26 mouse cellular contexts compared by ENCODE assay signal in the genomic region with DNA sequence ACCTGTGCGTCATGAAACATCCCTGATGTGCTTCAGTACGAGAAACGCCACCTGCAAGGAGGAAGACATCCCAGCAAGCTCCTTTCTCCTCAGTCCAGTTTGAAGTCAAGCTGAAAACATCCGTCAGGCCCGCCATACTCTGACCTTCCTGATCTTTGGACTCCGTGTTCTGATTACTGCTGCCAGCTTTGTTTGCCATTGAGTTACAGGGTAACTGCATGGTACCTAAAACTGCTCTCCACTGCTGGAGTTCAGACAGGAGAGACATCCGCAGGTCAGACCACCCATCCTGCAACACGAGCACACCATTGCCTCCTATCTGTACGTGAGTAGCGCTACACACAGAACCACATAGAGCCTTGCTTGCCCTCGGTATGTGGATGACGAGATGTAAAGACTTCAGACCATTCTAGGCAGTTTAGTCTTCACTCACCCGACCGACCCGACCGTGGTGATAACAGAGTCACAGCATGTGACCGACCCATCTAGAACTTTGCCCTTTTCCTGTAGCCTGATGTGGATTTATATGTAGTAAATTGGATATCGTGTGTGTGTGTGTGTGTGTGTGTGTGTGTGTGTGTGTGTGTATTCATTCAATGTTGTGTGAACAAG.
DNase-seq lines count a peak whose midpoint lies in the region; ATAC-seq lines count a peak whose summit lies in the region.
"Had no signal": no experiment of that assay in that cellular context is flagged by ENCODE, and none has a peak within 500 bp of the region (broad histone marks: within the 10 kb centered on the region; RNA-seq: fewer than 3 reads in every experiment).

No protein-coding gene starts in this region.

- no peak overlapping the region for H3K4me2 ChIP-seq in kidney, embryonic 14.5 days (replicated peaks; ENCODE audit: low read depth, low read length)
- no peak overlapping the region for H3K4me2 ChIP-seq in intestine, embryonic 16.5 days (ENCODE audit: low read depth, low read length)
- H3K4me2 ChIP-seq in liver, embryonic 15.5 days: no peak overlapping the region
- H3K4me2 ChIP-seq: embryonic facial prominence, embryonic 13.5 days; forebrain, embryonic 13.5 days; heart, embryonic 11.5 days; hindbrain, embryonic 15.5 days; midbrain, embryonic 13.5 days had no signal

- H3K36me3 ChIP-seq in kidney, embryonic 14.5 days (ENCODE audit: control insufficient read depth, insufficient read depth, low read length): peaks cover 20% of the 10 kb centered on the region
- H3K36me3 ChIP-seq in intestine, embryonic 16.5 days (ENCODE audit: control insufficient read depth, insufficient read depth, low read length): no peaks in the 10 kb centered on the region
- H3K36me3 ChIP-seq in liver, embryonic 15.5 days (replicated peaks): peaks cover 60% of the 10 kb centered on the region

- WGBS in kidney, embryonic 14.5 days: 94% methylated on average over 18 of the region's 18 CpGs
- WGBS in intestine, embryonic 16.5 days: 77% methylated on average over 18 of the region's 18 CpGs
- WGBS in liver, embryonic 15.5 days (ENCODE audit: insufficient replicate concordance): 81% methylated on average over 18 of the region's 18 CpGs

- ATAC-seq in kidney, embryonic 14.5 days (ENCODE audit: low FRiP score, low TSS enrichment): no peak
- peak; percentile 74 for ATAC-seq in intestine, embryonic 16.5 days
- ATAC-seq in liver, embryonic 15.5 days (ENCODE audit: insufficient read depth): peak; percentile 73
- ATAC-seq: activated CD4-positive, CD25-positive, alpha-beta regulatory T cell, adult 4 months; forebrain, embryonic 13.5 days; midbrain, embryonic 13.5 days had no signal

- H3K4me3 ChIP-seq in kidney, embryonic 14.5 days (ENCODE audit: low read length): no peak overlapping the region
- H3K4me3 ChIP-seq in intestine, embryonic 16.5 days (ENCODE audit: low read length): no peak overlapping the region
- no peak overlapping the region for H3K4me3 ChIP-seq in liver, embryonic 15.5 days (replicated peaks)
- H3K4me3 ChIP-seq: embryonic facial prominence, embryonic 13.5 days; erythroblast, embryonic 14.5 days; forebrain, embryonic 13.5 days; gastrocnemius, adult 2 months; hindbrain, embryonic 15.5 days; limb, embryonic 10.5 days; megakaryocyte, embryonic 14.5 days; midbrain, embryonic 13.5 days had no signal

- H3K9ac ChIP-seq in kidney, embryonic 14.5 days (ENCODE audit: low read depth, low read length): no peak overlapping the region
- no peak overlapping the region for H3K9ac ChIP-seq in intestine, embryonic 16.5 days (ENCODE audit: low read depth, low read length)
- no peak overlapping the region for H3K9ac ChIP-seq in liver, embryonic 15.5 days
- H3K9ac ChIP-seq: embryonic facial prominence, embryonic 13.5 days; forebrain, embryonic 13.5 days; hindbrain, embryonic 15.5 days; midbrain, embryonic 13.5 days had no signal

- no peaks in the 10 kb centered on the region for H3K27me3 ChIP-seq in kidney, embryonic 14.5 days (ENCODE audit: control insufficient read depth, insufficient read depth, low read length)
- no peaks in the 10 kb centered on the region for H3K27me3 ChIP-seq in intestine, embryonic 16.5 days (replicated peaks; ENCODE audit: control insufficient read depth, insufficient read depth, low read length)
- no peaks in the 10 kb centered on the region for H3K27me3 ChIP-seq in liver, embryonic 15.5 days
- H3K27me3 ChIP-seq: embryonic facial prominence, embryonic 13.5 days; forebrain, embryonic 13.5 days; hindbrain, embryonic 15.5 days; megakaryocyte, embryonic 14.5 days; midbrain, embryonic 13.5 days had no signal

- H3K27ac ChIP-seq in kidney, embryonic 14.5 days (ENCODE audit: low read depth, low read length): no peak overlapping the region
- no peak overlapping the region for H3K27ac ChIP-seq in intestine, embryonic 16.5 days (ENCODE audit: low read length)
- H3K27ac ChIP-seq in liver, embryonic 15.5 days (replicated peaks): peak overlapping the region; percentile 25; the same call in 1 of the 2 replicates
- H3K27ac ChIP-seq: embryonic facial prominence, embryonic 13.5 days; forebrain, embryonic 13.5 days; gastrocnemius, adult 2 months; hindbrain, embryonic 15.5 days; limb, embryonic 10.5 days; midbrain, embryonic 13.5 days had no signal

- H3K4me1 ChIP-seq in kidney, embryonic 14.5 days (ENCODE audit: control insufficient read depth, insufficient read depth, low read length): no peaks in the 10 kb centered on the region
- no peaks in the 10 kb centered on the region for H3K4me1 ChIP-seq in intestine, embryonic 16.5 days (ENCODE audit: control insufficient read depth, insufficient read depth, low read length)
- H3K4me1 ChIP-seq in liver, embryonic 15.5 days (replicated peaks): 0 out of 2 replicates have a peak, but pooled peaks cover 9% of the 10 kb centered on the region
- H3K4me1 ChIP-seq: embryonic facial prominence, embryonic 13.5 days; forebrain, embryonic 13.5 days; hindbrain, embryonic 15.5 days; limb, embryonic 10.5 days had no signal

- DNase-seq in kidney, adult 9 months: peak; percentile 76
- peak; percentile 47 to 66 for DNase-seq in kidney, postnatal 25 days
- no peak for DNase-seq in gastrocnemius, adult 18-20 months (ENCODE audit: low spot score)
- no peak for DNase-seq in layer of hippocampus, adult 11-12 months (ENCODE audit: low spot score)
- DNase-seq in cerebellum, adult 9-10 months: no peak
- DNase-seq: adrenal gland, adult 8-10 months; cerebellum, adult 18-20 months; cerebellum, postnatal 25 days; embryo, embryonic 11 days; gastrocnemius, adult 2 months; lung, adult 2 months; right cerebral cortex, postnatal 14 days; spleen, adult 18-20 months; thymus, postnatal 14 days had no signal

- H3K9me3 ChIP-seq in kidney, embryonic 14.5 days (ENCODE audit: control insufficient read depth, low read length): no peaks in the 10 kb centered on the region
- H3K9me3 ChIP-seq in intestine, embryonic 16.5 days (ENCODE audit: control insufficient read depth, low read length): no peaks in the 10 kb centered on the region
- H3K9me3 ChIP-seq in liver, embryonic 15.5 days (replicated peaks): no peaks in the 10 kb centered on the region
- H3K9me3 ChIP-seq: embryonic facial prominence, embryonic 13.5 days; forebrain, embryonic 13.5 days; hindbrain, embryonic 15.5 days; limb, embryonic 10.5 days; megakaryocyte, embryonic 14.5 days; midbrain, embryonic 13.5 days had no signal

Comparison
In these comparisons a context has a peak if more than half of its experiments do, and no peak if none do; other contexts are left out.
1. DNase-seq: peak in kidney, adult 9 months (single experiment) and kidney, postnatal 25 days (2 of 2); none in gastrocnemius, adult 18-20 months (single experiment), layer of hippocampus, adult 11-12 months (single experiment) and cerebellum, adult 9-10 months (single experiment).